Mouse (Mus musculus): Measurements from ENCODE around the gene Hspbap1. TPM values are rescaled to one million over a fixed set of nuclear protein-coding genes. Genes with fewer than 3 reads are reported as not detected.

Hspbap1 gene
- 12.1 and 12.7 TPM in 2 replicates for polyA plus RNA-seq (2015; fragmentation: Nextera tagmentation; extraction: Ambion mirVana)

DNA sequence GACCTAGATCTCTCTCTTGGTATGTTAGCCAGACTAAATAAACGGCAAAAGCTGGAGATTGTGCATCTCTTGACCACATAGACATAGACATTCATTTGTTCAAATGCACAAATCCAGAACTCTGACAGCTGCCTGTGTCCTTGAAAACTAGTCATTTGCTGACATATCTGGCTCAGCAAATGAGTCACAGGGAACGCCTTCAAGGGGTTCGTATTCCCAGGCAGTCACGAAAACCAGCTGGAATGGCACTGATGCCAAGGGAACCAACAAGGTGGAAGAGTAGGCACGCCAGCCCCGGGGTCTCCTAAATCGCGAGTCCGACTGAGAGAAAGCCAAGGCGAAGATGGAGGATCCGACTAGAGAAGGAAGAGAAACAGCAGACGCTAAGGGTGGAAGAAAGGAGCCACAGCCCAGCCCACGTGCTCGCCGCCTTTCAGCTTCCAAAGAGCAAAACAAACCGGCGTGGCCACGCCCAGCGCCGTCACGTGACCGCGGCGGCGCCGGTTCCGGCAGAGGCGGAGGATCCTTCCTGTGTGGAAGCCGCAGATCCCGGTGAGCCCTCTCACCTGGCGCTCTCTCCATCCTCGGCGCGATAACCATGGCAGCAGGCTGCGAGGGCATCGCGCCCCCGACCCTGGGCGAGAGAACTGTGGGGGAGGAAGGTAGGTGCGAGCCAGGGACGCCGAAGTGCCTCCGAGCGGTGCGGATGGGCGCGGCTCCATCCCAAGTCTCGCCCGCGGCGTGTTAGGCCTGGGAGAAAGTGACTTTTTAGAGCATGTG, at the start of gene Hspbap1:
Gene Hspbap1, plus strand, starts transcription at position 498 of the 780 bp plus-strand sequence.
- H3K4me3 ChIP-seq (replicated peaks), result peak within 1 kb of the TSS; percentile 84
- no peaks in the 10 kb centered on the region for H3K9me3 ChIP-seq (replicated peaks)
- peak; percentile 83 for ATAC-seq (ENCODE audit: low FRiP score)
- H3K4me1 ChIP-seq, result peaks cover 40% of the 10 kb centered on the region
- H3K9ac ChIP-seq (replicated peaks), result peak within 1 kb of the TSS; percentile 87
- under 1% methylated on average over 51 of the region's 51 CpGs for WGBS
- peak within 1 kb of the TSS; percentile 92 for H3K4me2 ChIP-seq
- no peaks in the 10 kb centered on the region for H3K36me3 ChIP-seq
- peak within 1 kb of the TSS; percentile 82 for H3K27ac ChIP-seq (replicated peaks)
- no peaks in the 10 kb centered on the region for H3K27me3 ChIP-seq (replicated peaks)

DNA sequence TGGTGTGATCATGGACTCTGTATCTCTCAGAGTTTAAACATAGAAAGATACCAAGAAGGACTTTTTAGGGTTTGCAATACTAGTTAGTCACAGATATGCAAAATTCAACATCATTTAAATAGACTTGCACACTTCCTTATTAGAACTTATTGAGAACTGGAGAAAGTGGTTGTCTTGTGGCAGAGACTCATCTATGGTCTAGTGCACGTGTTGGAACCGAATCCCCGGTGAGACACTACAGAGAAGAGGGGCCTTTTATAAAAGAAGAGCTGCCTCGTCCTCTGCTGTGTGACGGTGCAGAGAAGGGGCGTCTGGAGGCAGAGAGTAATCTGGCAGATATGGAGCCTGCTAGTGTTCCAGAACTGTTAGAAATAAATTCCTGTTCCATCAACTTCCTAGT, 45.6 kb upstream of the Hspbap1 start:
- Histone ChIP-seq H3K27me3 (replicated peaks) (no peaks in the 10 kb centered on the region), H3K4me2 (no peak overlapping the region), H3K27ac (replicated peaks) (no peak overlapping the region), H3K4me3 (replicated peaks) (no peak overlapping the region), H3K9ac (replicated peaks) (no peak overlapping the region), H3K36me3 (peaks cover 13% of the 10 kb centered on the region), H3K4me1 (no peaks in the 10 kb centered on the region), H3K9me3 (replicated peaks) (no peaks in the 10 kb centered on the region)
- 77% methylated on average over 6 of the region's 6 CpGs for WGBS
- no peak for ATAC-seq (ENCODE audit: low FRiP score)

DNA sequence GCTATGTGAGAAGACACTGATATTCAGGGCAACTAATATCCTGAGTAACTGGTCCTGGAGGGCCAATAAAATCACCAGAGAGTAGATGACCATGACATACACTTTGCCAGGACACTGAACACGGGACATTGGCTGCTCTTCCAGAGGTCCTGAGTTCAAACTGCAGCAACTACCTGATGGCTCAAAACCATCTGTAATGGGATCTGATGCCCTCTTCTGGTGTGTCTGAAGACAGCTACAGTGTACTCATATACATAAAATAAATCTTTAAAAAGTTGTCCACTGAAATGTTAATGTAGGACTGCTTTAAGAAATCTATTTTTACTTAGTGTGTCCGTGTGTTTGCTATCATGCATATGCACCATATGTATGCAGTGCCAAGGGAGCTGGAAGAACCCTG, 43.6 kb upstream of the Hspbap1 start:
- WGBS, result 86% methylated on average over 2 of the region's 2 CpGs
- Histone ChIP-seq H3K4me1 (no peaks in the 10 kb centered on the region), H3K4me2 (no peak overlapping the region), H3K9me3 (replicated peaks) (no peaks in the 10 kb centered on the region), H3K27me3 (replicated peaks) (no peaks in the 10 kb centered on the region), H3K27ac (replicated peaks) (no peak overlapping the region), H3K4me3 (replicated peaks) (no peak overlapping the region), H3K9ac (replicated peaks) (no peak overlapping the region), H3K36me3 (peaks cover 11% of the 10 kb centered on the region)
- ATAC-seq (ENCODE audit: low FRiP score), result no peak

- Histone ChIP-seq H3K36me3 (0 out of 2 replicates have a peak, but pooled peaks cover 8% of the 10 kb centered on the region), H3K27ac (replicated peaks) (no peak overlapping the region), H3K9ac (replicated peaks) (no peak overlapping the region), H3K9me3 (replicated peaks) (no peaks in the 10 kb centered on the region), H3K4me1 (no peaks in the 10 kb centered on the region), H3K4me2 (no peak overlapping the region), H3K27me3 (replicated peaks) (no peaks in the 10 kb centered on the region), H3K4me3 (replicated peaks) (no peak overlapping the region)
- 26% methylated on average over 8 of the region's 8 CpGs for whole genome bisulfite sequencing
- no peak for ATAC-seq (ENCODE audit: low FRiP score)
Observed at GRCm38 (mm10) chr16:35729151-35729738, 40.9 kb upstream of the Hspbap1 start.

DNA sequence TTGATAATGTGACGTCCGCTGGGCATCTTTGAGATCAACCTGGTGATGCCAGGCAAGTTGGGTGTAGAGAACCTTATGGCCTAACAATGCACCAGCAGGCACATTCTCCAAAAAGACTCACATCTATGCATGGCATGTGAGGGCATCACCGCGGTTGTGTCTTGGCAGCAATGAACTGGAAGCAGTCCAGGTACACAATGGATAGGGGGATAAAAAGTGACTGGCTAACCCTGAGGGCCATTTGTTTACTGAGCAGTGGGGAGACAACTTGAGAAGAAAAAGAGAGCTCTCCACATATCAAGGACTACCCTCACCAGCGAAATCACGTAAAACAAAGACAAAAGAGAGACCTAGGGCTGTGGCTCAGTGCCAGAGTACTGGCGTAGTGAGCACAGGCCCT, 38.1 kb upstream of the Hspbap1 start:
- Histone ChIP-seq H3K4me1 (no peaks in the 10 kb centered on the region), H3K36me3 (0 out of 2 replicates have a peak, but pooled peaks cover 8% of the 10 kb centered on the region), H3K27me3 (replicated peaks) (no peaks in the 10 kb centered on the region), H3K27ac (replicated peaks) (no peak overlapping the region), H3K9me3 (replicated peaks) (no peaks in the 10 kb centered on the region), H3K4me3 (replicated peaks) (no peak overlapping the region), H3K9ac (replicated peaks) (no peak overlapping the region), H3K4me2 (no peak overlapping the region)
- no peak for ATAC-seq (ENCODE audit: low FRiP score)
- WGBS, result 60% methylated on average over 7 of the region's 7 CpGs

GRCm38 (mm10) chr16:35734038-35734437, 36.1 kb upstream of the Hspbap1 start:
- Histone ChIP-seq H3K4me1 (peaks cover 8% of the 10 kb centered on the region), H3K27ac (replicated peaks) (no peak overlapping the region), H3K4me3 (replicated peaks) (no peak overlapping the region), H3K9me3 (replicated peaks) (no peaks in the 10 kb centered on the region), H3K9ac (replicated peaks) (no peak overlapping the region), H3K27me3 (replicated peaks) (no peaks in the 10 kb centered on the region), H3K36me3 (0 out of 2 replicates have a peak, but pooled peaks cover 2% of the 10 kb centered on the region), H3K4me2 (no peak overlapping the region)
- no peak for ATAC-seq (ENCODE audit: low FRiP score)
- 15% methylated on average over 6 of the region's 6 CpGs for WGBS

DNA sequence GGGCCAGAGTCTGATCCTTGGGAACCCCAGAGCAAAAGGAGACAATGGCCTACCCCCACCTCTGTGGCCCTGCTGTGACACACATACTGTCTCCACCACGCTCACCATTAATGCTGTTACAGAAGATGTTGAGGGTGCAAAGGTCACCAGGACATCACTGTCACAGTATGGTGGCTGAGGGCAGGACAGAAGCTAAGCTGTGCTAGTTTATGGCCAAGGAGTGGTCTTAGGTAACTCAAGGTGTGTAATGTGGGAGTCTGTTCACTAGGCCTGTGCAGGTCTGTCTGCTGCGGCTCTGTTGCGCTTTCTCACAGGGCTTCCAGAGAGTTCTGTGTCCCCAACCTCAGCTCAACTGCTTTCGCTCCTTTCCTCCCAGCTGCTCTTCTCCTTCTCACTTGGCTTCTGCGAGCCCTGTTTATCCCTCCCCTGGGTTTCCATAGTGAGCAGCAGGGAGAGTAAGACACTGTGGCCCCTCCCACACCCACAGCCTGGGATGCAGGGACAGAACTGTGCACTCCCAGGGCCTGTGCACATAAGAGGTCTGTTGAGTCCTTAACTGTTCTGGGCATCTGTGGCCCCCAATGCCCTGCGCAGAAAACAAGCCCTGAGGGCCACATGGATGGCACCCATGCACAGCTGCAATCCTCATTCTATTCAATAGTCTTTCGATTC, 31.9 kb upstream of the Hspbap1 start:
- Histone ChIP-seq H3K9ac (replicated peaks) (no peak overlapping the region), H3K4me2 (no peak overlapping the region), H3K27ac (replicated peaks) (no peak overlapping the region), H3K4me1 (peaks cover 8% of the 10 kb centered on the region), H3K27me3 (replicated peaks) (no peaks in the 10 kb centered on the region), H3K9me3 (replicated peaks) (no peaks in the 10 kb centered on the region), H3K4me3 (replicated peaks) (no peak overlapping the region), H3K36me3 (no peaks in the 10 kb centered on the region)
- ATAC-seq (ENCODE audit: low FRiP score), result peak; percentile 73; the same call in 1 of the 2 replicates
- 56% methylated on average over 7 of the region's 7 CpGs for WGBS

DNA sequence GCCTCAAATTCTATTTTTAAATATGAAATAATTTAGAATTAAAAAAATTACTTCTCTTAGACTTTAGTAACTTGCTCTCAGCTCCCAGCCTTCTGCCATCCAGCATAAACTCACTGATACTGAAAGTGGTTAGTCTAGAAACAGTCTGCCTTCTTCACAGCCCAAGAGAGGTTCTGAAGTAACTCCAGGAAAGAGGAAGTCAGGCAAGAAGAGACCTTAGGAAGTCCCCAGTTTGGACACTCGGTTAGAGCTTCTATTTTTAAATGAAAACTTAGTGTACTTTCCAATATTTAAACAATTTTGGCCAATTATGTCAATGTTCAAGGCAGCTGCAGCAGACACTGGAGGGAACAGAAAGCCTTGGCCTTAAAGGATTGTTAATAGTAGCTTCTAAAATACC, 30.6 kb upstream of the Hspbap1 start:
- no peaks in the 10 kb centered on the region for H3K27me3 ChIP-seq (replicated peaks)
- H3K4me3 ChIP-seq (replicated peaks), result no peak overlapping the region
- no peaks in the 10 kb centered on the region for H3K36me3 ChIP-seq
- peaks cover 8% of the 10 kb centered on the region for H3K4me1 ChIP-seq
- H3K9me3 ChIP-seq (replicated peaks), result no peaks in the 10 kb centered on the region
- 82% methylated on average over 1 of the region's 1 CpGs for WGBS
- H3K4me2 ChIP-seq, result no peak overlapping the region
- H3K27ac ChIP-seq (replicated peaks), result no peak overlapping the region
- ATAC-seq (ENCODE audit: low FRiP score), result no peak
- H3K9ac ChIP-seq (replicated peaks), result no peak overlapping the region

DNA sequence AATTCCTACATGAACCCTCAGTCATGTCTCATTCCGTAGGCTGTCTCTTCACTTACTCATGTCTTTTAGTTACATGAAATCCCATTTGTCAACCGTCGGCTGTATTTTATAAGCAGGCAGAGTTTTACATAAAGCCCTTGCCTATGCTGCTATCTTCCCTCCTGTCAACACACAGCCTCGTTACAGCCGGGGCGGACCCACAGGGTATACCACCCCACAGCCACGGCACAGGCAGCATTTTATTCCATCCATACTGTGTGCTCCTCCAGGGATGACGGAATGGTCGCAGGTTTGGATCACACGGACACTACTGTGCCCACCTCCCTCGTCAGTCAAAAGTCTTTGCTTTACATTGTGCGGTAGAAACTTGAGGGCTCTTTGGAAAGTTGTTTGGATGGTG, 29.8 kb upstream of the Hspbap1 start:
- Histone ChIP-seq H3K27ac (replicated peaks) (no peak overlapping the region), H3K27me3 (replicated peaks) (no peaks in the 10 kb centered on the region), H3K9me3 (replicated peaks) (no peaks in the 10 kb centered on the region), H3K36me3 (no peaks in the 10 kb centered on the region), H3K4me3 (replicated peaks) (no peak overlapping the region), H3K4me2 (no peak overlapping the region), H3K9ac (replicated peaks) (no peak overlapping the region), H3K4me1 (peaks cover 8% of the 10 kb centered on the region)
- 83% methylated on average over 12 of the region's 12 CpGs for WGBS
- no peak for ATAC-seq (ENCODE audit: low FRiP score)

DNA sequence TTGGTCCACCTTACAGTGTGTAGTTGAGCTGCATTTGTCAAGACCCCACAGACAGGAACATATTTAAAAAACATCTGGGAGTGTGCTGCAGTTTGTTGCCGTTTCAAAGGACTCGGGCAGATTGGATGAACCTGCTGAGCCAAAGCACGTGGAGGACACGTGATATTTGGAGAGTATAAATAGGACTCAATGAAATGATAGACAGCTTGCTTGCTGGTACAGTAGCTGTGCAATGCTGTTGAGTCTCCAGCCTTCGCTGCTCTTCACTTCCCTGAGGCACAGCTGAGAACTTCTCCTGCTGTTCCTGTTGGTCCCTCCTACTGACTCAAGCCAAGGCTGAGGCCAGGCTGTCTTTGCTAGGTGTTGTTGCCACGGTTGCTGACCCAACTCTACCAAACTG, 29.2 kb upstream of the Hspbap1 start:
- H3K36me3 ChIP-seq, result no peaks in the 10 kb centered on the region
- no peak for ATAC-seq (ENCODE audit: low FRiP score)
- 79% methylated on average over 6 of the region's 6 CpGs for WGBS

GRCm38 (mm10) chr16:35741621-35742020, 28.6 kb upstream of the Hspbap1 start:
- Histone ChIP-seq H3K27ac (replicated peaks) (no peak overlapping the region), H3K36me3 (no peaks in the 10 kb centered on the region), H3K4me3 (replicated peaks) (no peak overlapping the region), H3K4me1 (peaks cover 8% of the 10 kb centered on the region), H3K4me2 (no peak overlapping the region), H3K9ac (replicated peaks) (no peak overlapping the region), H3K27me3 (replicated peaks) (no peaks in the 10 kb centered on the region), H3K9me3 (replicated peaks) (no peaks in the 10 kb centered on the region)
- no peak for ATAC-seq (ENCODE audit: low FRiP score)
- WGBS, result 93% methylated on average over 5 of the region's 5 CpGs

More for the DNA sequence above, 29.2 kb upstream of the Hspbap1 start:
- Histone ChIP-seq H3K27ac (replicated peaks) (no peak overlapping the region), H3K9ac (replicated peaks) (no peak overlapping the region), H3K4me2 (no peak overlapping the region), H3K9me3 (replicated peaks) (no peaks in the 10 kb centered on the region), H3K4me1 (peaks cover 8% of the 10 kb centered on the region), H3K27me3 (replicated peaks) (no peaks in the 10 kb centered on the region), H3K4me3 (replicated peaks) (no peak overlapping the region)

All from neural tube, embryonic 15.5 days (tissue).